Mouse (Mus musculus) spleen, adult 2 months (tissue): Measurements from ENCODE around the gene Tmem72. TPM values are rescaled to one million over a fixed set of nuclear protein-coding genes. Genes with fewer than 3 reads are reported as not detected.

Experiments used
- DNase-seq, 2 experiments: peaks; one replicate each; pipeline versions ENCODE4 v3.0.0 to v3.0.0-alpha.2; 2012 to 2021; ENCODE audit warnings: low spot score in 2 of 2, low read depth in 1 of 2
- H3K27ac ChIP-seq: fragments of 200-500 bp; 2 replicates; pipeline ENCODE4 v1.5.1; 2012; ENCODE audit warnings: low read length, inconsistent platforms; ENCODE audit not compliant: insufficient read depth
- H3K27me3 ChIP-seq: fragments of 200-500 bp; 2 replicates; pipeline ENCODE4 v1.6.1; 2012; ENCODE audit warnings: mild to moderate bottlenecking, moderate library complexity, low read length, inconsistent platforms; ENCODE audit not compliant: control insufficient read depth, insufficient read depth
- H3K36me3 ChIP-seq: fragments of 200-500 bp; 2 replicates; pipeline ENCODE4 v1.6.1; 2012; ENCODE audit warnings: mild to moderate bottlenecking, low read length, inconsistent platforms; ENCODE audit not compliant: control insufficient read depth, insufficient read depth
- H3K4me1 ChIP-seq: fragments of 200-500 bp; 2 replicates; pipeline ENCODE4 v1.6.1; 2011; ENCODE audit warnings: inconsistent platforms; ENCODE audit not compliant: control insufficient read depth, insufficient read depth, insufficient read length
- H3K4me3 ChIP-seq: fragments of 200-500 bp; 2 replicates; pipeline ENCODE4 v1.5.1; 2011; ENCODE audit warnings: mild to moderate bottlenecking, inconsistent platforms; ENCODE audit not compliant: insufficient read depth, insufficient read length; ENCODE audit errors: extremely low read depth
- CTCF ChIP-seq: fragments of 200-500 bp; IDR thresholded peaks from 2 replicates; pipeline ENCODE4 v1.5.1; 2011; ENCODE audit warnings: mild to moderate bottlenecking, inconsistent platforms; ENCODE audit not compliant: insufficient read depth, insufficient read length, insufficient replicate concordance; ENCODE audit errors: extremely low read depth
- POLR2A ChIP-seq: fragments of 200-500 bp; IDR thresholded peaks from 2 replicates; pipeline ENCODE4 v1.6.1; 2011; ENCODE audit warnings: low read depth, low read length, inconsistent platforms
- WGBS: fragments of 180-500 bp; shearing (Covaris S2); methylation state at CpG from one replicate; pipeline ENCODE4 v1.1.7; 2018; 5-methylcytosine and 5-hydroxymethylcytosine counted together
- polyA plus RNA-seq: library from polyadenylated mRNA; depleted of rRNA; stranded (reverse); fragments of >200 nt; gene quantifications from 2 replicates; pipeline ENCODE4 v1.2.3, GENCODE M21; 2012

The Tmem72 gene
- polyA plus RNA-seq, 1 experiment, result 0.01 TPM

GRCm38 (mm10) chr6:116694346-116694745 lies 22.4 kb downstream of the Tmem72 start:
- peak overlapping the region; percentile 79; the same call in 1 of the 2 replicates for H3K27ac ChIP-seq
- no peak for DNase-seq
- H3K4me3 ChIP-seq, result no peak overlapping the region
- no peak for TF ChIP-seq CTCF
- H3K27me3 ChIP-seq, result no peaks in the 10 kb centered on the region
- peaks cover 7% of the 10 kb centered on the region; the same call in 1 of the 2 replicates for H3K4me1 ChIP-seq
- 86% methylated on average over 3 of the region's 3 CpGs for WGBS
- H3K36me3 ChIP-seq, result no peaks in the 10 kb centered on the region

GRCm38 (mm10) chr6:116693639-116694038 lies 23.1 kb downstream of the Tmem72 start:
- no peaks in the 10 kb centered on the region for H3K27me3 ChIP-seq
- 61% methylated on average over 4 of the region's 4 CpGs for WGBS
- H3K27ac ChIP-seq, result peak overlapping the region; percentile 79
- H3K4me3 ChIP-seq, result no peak overlapping the region
- peak in 1 of 2 experiments; percentile 74 for DNase-seq
- TF ChIP-seq CTCF, result no peak
- no peak for TF ChIP-seq POLR2A
- peaks cover 7% of the 10 kb centered on the region; the same call in 1 of the 2 replicates for H3K4me1 ChIP-seq
- H3K36me3 ChIP-seq, result no peaks in the 10 kb centered on the region

DNA sequence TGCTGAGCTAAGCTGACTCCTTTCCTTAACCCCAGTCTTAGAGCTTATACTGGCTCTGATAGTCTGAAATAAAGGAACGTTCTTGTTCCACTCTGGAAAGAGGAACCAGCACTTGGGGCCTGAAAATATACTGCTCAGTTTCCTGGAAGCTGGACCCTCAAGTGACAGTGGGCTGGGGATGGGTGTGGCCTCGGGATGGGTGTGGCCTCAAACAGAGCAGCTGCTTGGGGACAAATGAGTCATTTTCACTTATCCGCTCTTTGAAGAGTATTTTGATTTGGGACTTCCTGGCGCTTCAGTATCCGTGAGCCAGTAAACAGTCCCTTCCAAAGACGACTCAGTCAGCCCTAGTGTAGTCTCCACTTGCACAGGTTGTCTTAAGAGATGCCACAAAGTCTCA lies 34.4 kb downstream of the Tmem72 start:
- TF ChIP-seq POLR2A (no peak), CTCF (no peak)
- DNase-seq, result peak; percentile 67 to 69
- under 1% methylated on average over 6 of the region's 6 CpGs for WGBS
- no peaks in the 10 kb centered on the region for H3K36me3 ChIP-seq
- H3K27me3 ChIP-seq, result no peaks in the 10 kb centered on the region
- H3K4me1 ChIP-seq, result peaks cover 42% of the 10 kb centered on the region; the same call in 1 of the 2 replicates
- peak overlapping the region; percentile 95 for H3K27ac ChIP-seq
- no peak overlapping the region for H3K4me3 ChIP-seq

DNA sequence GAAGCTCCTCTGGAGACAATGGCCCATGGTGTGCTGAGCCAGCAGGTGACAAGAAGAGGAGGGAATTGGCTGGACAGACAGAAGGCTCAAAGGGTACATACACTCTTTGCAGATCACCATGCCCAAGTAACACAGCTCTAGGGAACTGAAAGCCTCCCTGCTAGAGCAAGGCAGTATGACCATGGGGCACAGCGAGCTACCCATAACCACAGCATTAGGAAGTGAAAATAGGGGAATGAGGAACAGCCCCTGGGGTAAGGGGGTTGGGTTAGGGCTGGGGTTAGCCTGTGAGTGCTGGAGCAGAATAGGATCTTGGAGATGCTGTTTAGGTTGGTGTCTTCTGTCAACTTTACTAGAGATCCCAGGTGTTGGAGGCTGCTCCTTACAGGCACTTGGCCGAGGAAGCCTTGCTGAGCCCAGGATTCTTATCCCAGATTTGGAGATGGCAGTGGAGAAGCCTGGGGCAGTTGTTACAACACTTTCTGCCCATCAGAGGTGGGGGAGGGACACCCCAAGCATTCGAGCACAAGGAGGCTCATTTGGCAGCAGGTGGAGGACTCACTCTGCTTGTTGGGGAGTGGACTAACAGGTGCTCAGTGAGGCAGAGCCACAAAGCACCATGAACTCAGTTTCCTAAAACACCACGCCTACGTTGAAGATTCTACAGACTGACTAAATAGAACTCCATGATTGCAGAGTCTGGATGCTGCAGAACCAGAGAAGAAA lies 37.0 kb downstream of the Tmem72 start:
- H3K4me3 ChIP-seq, result no peak overlapping the region
- peak overlapping the region; percentile 95 for H3K27ac ChIP-seq
- DNase-seq, result peak; percentile 61 to 67
- no peaks in the 10 kb centered on the region for H3K36me3 ChIP-seq
- WGBS, result 19% methylated on average over 5 of the region's 5 CpGs
- no peak for TF ChIP-seq CTCF
- H3K4me1 ChIP-seq, result peaks cover 54% of the 10 kb centered on the region; the same call in 1 of the 2 replicates
- no peaks in the 10 kb centered on the region for H3K27me3 ChIP-seq

DNA sequence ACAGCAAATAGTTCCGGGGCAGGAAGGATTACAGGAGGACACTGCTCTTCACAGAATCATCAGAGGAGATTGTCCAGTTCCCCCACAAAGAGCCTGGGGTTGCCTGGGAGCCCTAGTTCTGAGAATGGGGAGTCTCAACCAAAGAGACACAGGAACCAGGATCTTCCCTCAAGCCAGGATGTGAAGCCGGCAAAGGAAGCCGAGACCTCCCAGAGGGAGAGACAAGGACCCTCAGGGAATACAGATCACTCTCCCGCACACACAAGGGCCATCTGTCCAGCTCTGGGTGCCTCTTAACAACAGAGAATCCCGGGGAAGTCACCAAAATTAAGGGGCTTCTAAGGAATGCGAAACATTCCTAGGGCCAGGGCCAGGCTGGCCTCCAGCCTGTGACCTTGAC lies 39.4 kb downstream of the Tmem72 start:
- no peak overlapping the region for H3K4me3 ChIP-seq
- TF ChIP-seq CTCF (no peak), POLR2A (no peak)
- DNase-seq, result no peak
- H3K27me3 ChIP-seq, result no peaks in the 10 kb centered on the region
- WGBS, result 90% methylated on average over 6 of the region's 6 CpGs
- peaks cover 48% of the 10 kb centered on the region; the same call in 1 of the 2 replicates for H3K4me1 ChIP-seq
- H3K36me3 ChIP-seq, result no peaks in the 10 kb centered on the region
- H3K27ac ChIP-seq, result no peak overlapping the region

- TF ChIP-seq POLR2A, result no peak
- no peak for TF ChIP-seq CTCF
- peak in 1 of 2 experiments; percentile 52 for DNase-seq
- Histone ChIP-seq H3K36me3 (no peaks in the 10 kb centered on the region), H3K4me1 (peaks cover 46% of the 10 kb centered on the region; the same call in 1 of the 2 replicates), H3K4me3 (no peak overlapping the region), H3K27me3 (no peaks in the 10 kb centered on the region), H3K27ac (peak overlapping the region; percentile 31; the same call in 1 of the 2 replicates)
- 68% methylated on average over 10 of the region's 10 CpGs for WGBS
These were observed 40.3 kb downstream of the Tmem72 start for GRCm38 (mm10) chr6:116676355-116676913.

DNA sequence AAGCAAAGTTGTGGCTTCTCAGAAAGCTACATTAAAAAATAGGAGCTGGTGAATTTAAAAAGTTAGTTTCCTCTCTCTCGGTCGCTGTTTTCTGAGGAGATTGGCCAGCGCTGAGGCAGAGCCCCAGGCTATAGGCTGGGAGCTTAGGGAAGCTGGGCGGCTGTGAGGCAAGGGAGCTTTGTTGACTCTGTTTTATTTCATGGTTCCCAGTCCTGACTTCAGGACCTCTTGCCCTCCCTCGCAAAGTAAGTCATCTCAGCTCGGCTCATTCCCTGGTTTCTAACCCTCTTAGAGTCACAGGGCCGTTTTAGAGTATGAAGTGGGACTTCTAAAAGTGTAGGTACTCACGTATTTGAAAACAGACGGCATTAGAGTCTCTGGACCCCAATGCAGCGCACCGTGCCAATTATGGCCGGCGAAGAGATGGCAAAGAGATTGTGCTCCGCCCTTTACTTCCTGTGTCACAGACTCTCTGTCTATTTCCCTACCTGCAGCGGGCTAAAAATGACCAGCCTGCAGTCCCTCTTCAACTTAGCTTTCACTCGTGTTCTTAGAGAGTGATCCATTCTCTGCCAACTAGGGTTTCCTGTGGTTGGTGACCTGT lies 42.3 kb downstream of the Tmem72 start:
- Histone ChIP-seq H3K27ac (peak overlapping the region; percentile 90), H3K27me3 (no peaks in the 10 kb centered on the region), H3K4me1 (peaks cover 40% of the 10 kb centered on the region), H3K4me3 (peak overlapping the region; percentile 74), H3K36me3 (no peaks in the 10 kb centered on the region)
- TF ChIP-seq POLR2A, result no peak
- WGBS, result 13% methylated on average over 16 of the region's 16 CpGs
- peak in 1 of 2 experiments; percentile 47 for DNase-seq
